Mouse (Mus musculus) kidney, postnatal 0 days (tissue): ENCODE data around the gene 1810043G02Rik. TPM values are rescaled to one million over a fixed set of nuclear protein-coding genes. Genes with fewer than 3 reads are reported as not detected.

ENCODE experiments used
- ATAC-seq: fragments of 200-750 bp; cut with Nextera tagmentation; replicated peaks from 2 replicates; pipeline ENCODE4 v1.8.0; 2017; ENCODE audit warnings: low read depth, moderate number of reproducible peaks, moderate TSS enrichment, moderate library complexity; ENCODE audit not compliant: low FRiP score
- DNase-seq: peaks from one replicate; pipeline ENCODE4 v3.0.0-alpha.2; 2016; ENCODE audit warnings: low spot score
- H3K27ac ChIP-seq: fragments of 300-500 bp; sonication (generic); 2 replicates; pipeline ENCODE4 v1.5.1; 2014; ENCODE audit warnings: mild to moderate bottlenecking
- H3K27me3 ChIP-seq: fragments of 300-500 bp; sonication (generic); 2 replicates; pipeline ENCODE4 v1.6.1; 2014; ENCODE audit warnings: low read length, mixed read lengths; ENCODE audit not compliant: insufficient read depth
- H3K36me3 ChIP-seq: fragments of 300-500 bp; sonication (generic); 2 replicates; pipeline ENCODE4 v1.6.1; 2014; ENCODE audit warnings: low read length, mixed read lengths; ENCODE audit not compliant: insufficient read depth
- H3K4me1 ChIP-seq: fragments of 300-500 bp; sonication (generic); replicated peaks from 2 replicates; pipeline ENCODE4 v1.6.1; 2014; ENCODE audit warnings: antibody characterized with exemption, low read length, mixed read lengths; ENCODE audit not compliant: insufficient read depth
- H3K4me2 ChIP-seq: fragments of 300-500 bp; sonication (generic); 2 replicates; pipeline ENCODE4 v1.6.1; 2014; ENCODE audit warnings: mild to moderate bottlenecking, low read length, moderate library complexity, mixed read lengths
- H3K4me3 ChIP-seq: fragments of 300-500 bp; sonication (generic); replicated peaks from 2 replicates; pipeline ENCODE4 v1.5.1; 2014; ENCODE audit warnings: low read depth, low read length
- H3K9ac ChIP-seq: fragments of 300-500 bp; sonication (generic); 2 replicates; pipeline ENCODE4 v1.6.1; 2014; ENCODE audit warnings: low read depth, low read length
- H3K9me3 ChIP-seq: fragments of 300-500 bp; sonication (generic); replicated peaks from 2 replicates; pipeline ENCODE4 v1.6.1; 2016; ENCODE audit warnings: low read length, inconsistent platforms, mixed read lengths
- CTCF ChIP-seq: IDR thresholded peaks from 2 replicates; pipeline ENCODE4 v1.5.1; 2016; ENCODE audit warnings: antibody characterized with exemption, low read depth, mild to moderate bottlenecking, moderate library complexity
- WGBS: fragments of 180-500 bp; shearing (Covaris S2); extraction: QIAGEN DNeasy Blood & Tissue Kit; methylation state at CpG from one replicate; pipeline ENCODE4 v1.1.7; 2014; 5-methylcytosine and 5-hydroxymethylcytosine counted together
- polyA plus RNA-seq: library from polyadenylated mRNA; unstranded; fragments of >200 nt; fragmentation: Nextera tagmentation; extraction: Ambion mirVana; gene quantifications from 2 replicates; pipeline ENCODE4 v1.2.1, GENCODE M21; 2015

Gene 1810043G02Rik
- polyA plus RNA-seq, 1 experiment from 2014 or later, result 29.8 TPM

- H3K4me3 ChIP-seq, result no peak overlapping the region
- H3K9ac ChIP-seq, result no peak overlapping the region
- ATAC-seq, result no peak
- H3K36me3 ChIP-seq, result no peaks in the 10 kb centered on the region
- H3K9me3 ChIP-seq, result no peaks in the 10 kb centered on the region
- no peaks in the 10 kb centered on the region for H3K4me1 ChIP-seq
- WGBS, result 70% methylated on average over 2 of the region's 2 CpGs
- H3K27ac ChIP-seq, result no peak overlapping the region
- no peaks in the 10 kb centered on the region for H3K27me3 ChIP-seq
- no peak for DNase-seq
- no peak for TF ChIP-seq CTCF
- no peak overlapping the region for H3K4me2 ChIP-seq
These were observed 53.7 kb downstream of the 1810043G02Rik start for GRCm38 (mm10) chr10:78031987-78032386.

Other genes with a start within 250 kb of the 1810043G02Rik start
- not detected in 2 replicates for gene Gm18596, start 235.9 kb upstream of the 1810043G02Rik start, polyA plus RNA-seq
- gene Gm9736, start 227.2 kb upstream of the 1810043G02Rik start, polyA plus RNA-seq, result not detected in 2 replicates
- not detected in 2 replicates for gene Gm3233, start 218.8 kb upstream of the 1810043G02Rik start, polyA plus RNA-seq
- gene Gm3238, start 207.2 kb upstream of the 1810043G02Rik start, polyA plus RNA-seq, result not detected in 2 replicates
- not detected in 2 replicates for gene Gm7138, start 201.6 kb upstream of the 1810043G02Rik start, polyA plus RNA-seq
- not detected in 2 replicates for gene Gm3250, start 196.0 kb upstream of the 1810043G02Rik start, polyA plus RNA-seq
- not detected in 2 replicates for gene Gm7137, start 190.3 kb upstream of the 1810043G02Rik start, polyA plus RNA-seq
- not detected in 2 replicates for gene Gm9639, start 183.4 kb upstream of the 1810043G02Rik start, polyA plus RNA-seq
- gene Gm19668, start 179.4 kb upstream of the 1810043G02Rik start, polyA plus RNA-seq, result not detected in 2 replicates
- not detected in 2 replicates for gene Gm9507, start 166.7 kb upstream of the 1810043G02Rik start, polyA plus RNA-seq
- not detected in 2 replicates for gene Gm2696, start 163.8 kb upstream of the 1810043G02Rik start, polyA plus RNA-seq
- not detected in 2 replicates for gene Krtap10-4, start 151.4 kb upstream of the 1810043G02Rik start, polyA plus RNA-seq
- not detected in 2 replicates for gene Krtap10-10, start 142.6 kb upstream of the 1810043G02Rik start, polyA plus RNA-seq
- not detected in 2 replicates for gene Gm36176, start 131.7 kb upstream of the 1810043G02Rik start, polyA plus RNA-seq
- gene Gm10318, start 125.7 kb upstream of the 1810043G02Rik start, polyA plus RNA-seq, result not detected in 2 replicates
- gene Gm3285, start 116.5 kb upstream of the 1810043G02Rik start, polyA plus RNA-seq, result not detected in 2 replicates
- gene Lrrc3, start 76.0 kb upstream of the 1810043G02Rik start, polyA plus RNA-seq, result 2.9 and 3.0 TPM in 2 replicates
- gene Trpm2, start 8.0 kb upstream of the 1810043G02Rik start, polyA plus RNA-seq, result 0.20 and 0.40 TPM in 2 replicates
- gene Pfkl, start 31.6 kb downstream of the 1810043G02Rik start, polyA plus RNA-seq, result 78.8 and 86.6 TPM in 2 replicates
- gene Dnmt3l, start 63.4 kb downstream of the 1810043G02Rik start, polyA plus RNA-seq, result 0.48 and 0.62 TPM in 2 replicates
- gene Aire, start 65.1 kb downstream of the 1810043G02Rik start, polyA plus RNA-seq, result 0.34 and 0.40 TPM in 2 replicates
- gene Icosl, start 90.8 kb downstream of the 1810043G02Rik start, polyA plus RNA-seq, result 6.3 and 6.5 TPM in 2 replicates
- 55.9 and 60.9 TPM in 2 replicates for gene D10Jhu81e, start 191.3 kb downstream of the 1810043G02Rik start, polyA plus RNA-seq
- gene Pwp2, start 206.6 kb downstream of the 1810043G02Rik start, polyA plus RNA-seq, result 13.2 and 13.6 TPM in 2 replicates